Mouse (Mus musculus) CH12.LX (cell line): ENCODE results near the gene Slc38a3. TPM values are rescaled to one million over a fixed set of nuclear protein-coding genes. Genes with fewer than 3 reads are reported as not detected.

Source experiments
- DNase-seq: peaks from one replicate; pipeline ENCODE4 v3.0.0-alpha.2; 2013; ENCODE audit errors: extremely low read depth
- H3K27ac ChIP-seq: 2 replicates; pipeline ENCODE4 v1.5.1; 2012; ENCODE audit warnings: low read depth, mild to moderate bottlenecking, control low read depth, moderate library complexity; ENCODE audit not compliant: insufficient read depth
- H3K27me3 ChIP-seq: replicated peaks from 2 replicates; pipeline ENCODE3; 2012; ENCODE audit warnings: inconsistent platforms
- H3K36me3 ChIP-seq, 2 experiments: replicated peaks in 1 of 2; 2 replicates each; pipeline versions ENCODE3 to v1.6.1; 2012; ENCODE audit warnings: inconsistent platforms in 1 of 2, low read length in 1 of 2, mild to moderate bottlenecking in 1 of 2, mixed read lengths in 1 of 2, moderate library complexity in 1 of 2; ENCODE audit not compliant: control insufficient read depth in 1 of 2, insufficient read depth in 1 of 2
- H3K4me1 ChIP-seq, 2 experiments: 2 replicates each; pipeline ENCODE4 v1.6.1; 2012; ENCODE audit warnings: inconsistent platforms in 1 of 2, moderate library complexity in 1 of 2; ENCODE audit not compliant: insufficient read depth in 2 of 2, control insufficient read depth in 1 of 2
- H3K4me2 ChIP-seq: 2 replicates; pipeline ENCODE4 v1.6.1; 2012; ENCODE audit warnings: low read depth, mild to moderate bottlenecking, control low read depth; ENCODE audit not compliant: poor library complexity, insufficient read depth, severe bottlenecking
- H3K4me3 ChIP-seq, 3 experiments: fragments of 150-350 bp in 1 of 3; sonication (generic) in 1 of 3; replicated peaks in 1 of 3; 2 replicates each; pipeline versions ENCODE3 to v1.5.1; 2011 to 2012; ENCODE audit warnings: low read depth in 2 of 3, low read length in 2 of 3, mild to moderate bottlenecking in 2 of 3, moderate library complexity in 2 of 3, control low read depth in 1 of 3, improper control_type of control experiment in 1 of 3, inconsistent platforms in 1 of 3, mixed read lengths in 1 of 3; ENCODE audit not compliant: poor library complexity in 1 of 3
- H3K79me2 ChIP-seq: replicated peaks from 2 replicates; pipeline ENCODE4 v1.6.1; 2012; ENCODE audit warnings: mild to moderate bottlenecking, moderate library complexity; ENCODE audit not compliant: control insufficient read depth, poor library complexity, insufficient read depth, severe bottlenecking; ENCODE audit errors: extremely low read depth
- H3K9ac ChIP-seq: 2 replicates; pipeline ENCODE4 v1.6.1; 2012; ENCODE audit warnings: low read depth, mild to moderate bottlenecking, control low read depth, moderate library complexity; ENCODE audit not compliant: insufficient read depth
- H3K9me3 ChIP-seq: replicated peaks from 2 replicates; pipeline ENCODE3; 2012; ENCODE audit warnings: low read length, inconsistent platforms, mixed read lengths
- BHLHE40 ChIP-seq: IDR thresholded peaks from 2 replicates; pipeline ENCODE4 v1.6.1; 2011; ENCODE audit warnings: mild to moderate bottlenecking, low read depth, low read length, improper control_type of control experiment
- CHD1 ChIP-seq: IDR thresholded peaks from 2 replicates; pipeline ENCODE4 v1.6.1; 2012; ENCODE audit warnings: low read depth, low read length, improper control_type of control experiment, inconsistent platforms
- CHD2 ChIP-seq: IDR thresholded peaks from 2 replicates; pipeline ENCODE4 v1.6.1; 2011; ENCODE audit warnings: low read length, improper control_type of control experiment
- CTCF ChIP-seq, 2 experiments: IDR thresholded peaks in 1 of 2; conservative IDR thresholded peaks in 1 of 2; 2 replicates each; pipeline ENCODE4 v1.5.1; 2011 to 2012; ENCODE audit warnings: low read depth in 2 of 2, low read length in 2 of 2, improper control_type of control experiment in 1 of 2, inconsistent platforms in 1 of 2, mild to moderate bottlenecking in 1 of 2, moderate library complexity in 1 of 2
- E2F4 ChIP-seq: IDR thresholded peaks from 2 replicates; pipeline ENCODE4 v1.6.1; 2011; ENCODE audit warnings: low read depth, low read length, improper control_type of control experiment; ENCODE audit not compliant: insufficient replicate concordance
- ELF1 ChIP-seq: IDR thresholded peaks from 2 replicates; pipeline ENCODE4 v1.6.1; 2014; ENCODE audit warnings: low read depth, mild to moderate bottlenecking, inconsistent platforms, low read length, improper control_type of control experiment
- EP300 ChIP-seq: IDR thresholded peaks from 2 replicates; pipeline ENCODE4 v1.6.1; 2011; ENCODE audit warnings: low read length, improper control_type of control experiment
- ETS1 ChIP-seq: conservative IDR thresholded peaks from 2 replicates; pipeline ENCODE4 v1.6.1; 2012; ENCODE audit warnings: low read depth, mild to moderate bottlenecking, inconsistent platforms, low read length, improper control_type of control experiment, moderate library complexity
- JUND ChIP-seq: conservative IDR thresholded peaks from 2 replicates; pipeline ENCODE4 v1.6.1; 2011; ENCODE audit warnings: low read depth, low read length, improper control_type of control experiment
- KAT2A ChIP-seq: IDR thresholded peaks from 2 replicates; pipeline ENCODE4 v1.6.1; 2012; ENCODE audit warnings: low read length, improper control_type of control experiment, inconsistent platforms; ENCODE audit not compliant: insufficient replicate concordance
- MAFK ChIP-seq: IDR thresholded peaks from 2 replicates; pipeline ENCODE4 v1.6.1; 2011; ENCODE audit warnings: low read length, improper control_type of control experiment; ENCODE audit not compliant: insufficient replicate concordance
- MAX ChIP-seq: IDR thresholded peaks from 2 replicates; pipeline ENCODE4 v1.6.1; 2011; ENCODE audit warnings: low read length, improper control_type of control experiment
- MEF2A ChIP-seq: IDR thresholded peaks from 2 replicates; pipeline ENCODE4 v1.6.1; 2014; ENCODE audit warnings: low read depth, mild to moderate bottlenecking, inconsistent platforms, low read length, improper control_type of control experiment, borderline replicate concordance
- MYC ChIP-seq: IDR thresholded peaks from 2 replicates; pipeline ENCODE4 v1.6.1; 2011; ENCODE audit warnings: low read depth, mild to moderate bottlenecking, improper control_type of control experiment, low read length
- POLR2A ChIP-seq: IDR thresholded peaks from 2 replicates; pipeline ENCODE4 v1.6.1; 2011; ENCODE audit warnings: low read depth, mild to moderate bottlenecking, improper control_type of control experiment, low read length
- POLR2AphosphoS2 ChIP-seq: IDR thresholded peaks from 2 replicates; pipeline ENCODE4 v1.6.1; 2011; ENCODE audit warnings: low read depth, low read length, improper control_type of control experiment
- SIN3A ChIP-seq: IDR thresholded peaks from 2 replicates; pipeline ENCODE4 v1.6.1; 2012; ENCODE audit warnings: low read length, improper control_type of control experiment, inconsistent platforms
- SMC3 ChIP-seq: IDR thresholded peaks from 2 replicates; pipeline ENCODE4 v1.6.1; 2011; ENCODE audit warnings: low read depth, low read length, improper control_type of control experiment
- TBP ChIP-seq: conservative IDR thresholded peaks from 2 replicates; pipeline ENCODE4 v1.6.1; 2011; ENCODE audit warnings: low read depth, low read length, improper control_type of control experiment
- TCF12 ChIP-seq: IDR thresholded peaks from 2 replicates; pipeline ENCODE4 v1.6.1; 2014; ENCODE audit warnings: low read depth, mild to moderate bottlenecking, inconsistent platforms, low read length, improper control_type of control experiment
- ZMIZ1 ChIP-seq: IDR thresholded peaks from 2 replicates; pipeline ENCODE4 v1.6.1; 2012; ENCODE audit warnings: low read depth, mild to moderate bottlenecking, inconsistent platforms, low read length, improper control_type of control experiment
- dilution Hi-C: fragments of 300-500 bp; cut with MboI; formaldehyde crosslinking; loops from 2 replicates; pipeline ENCODE4 v1.14.3; 2020; ENCODE audit warnings: low sequenced_read_pairs; ENCODE audit not compliant: extremely low pct_unique_long_range_greater_than_20kb, extremely low pct_ligation_motif_present
- in situ Hi-C: fragments of 300-500 bp; cut with MboI; formaldehyde crosslinking; loops from 3 replicates; pipeline ENCODE4 v1.14.3; 2019; ENCODE audit warnings: low sequenced_read_pairs, low pct_ligation_motif_present, low pct_unique_long_range_greater_than_20kb, mixed read lengths
- polyA plus RNA-seq: library from polyadenylated mRNA; unstranded; fragments of >175 nt; gene quantifications from 2 replicates; pipeline ENCODE4 v1.2.1, GENCODE M21; 2012; ENCODE audit warnings: low read depth; ENCODE audit not compliant: insufficient read length
- total RNA-seq, 2 experiments: library from RNA; depleted of rRNA; stranded (reverse); fragments of 300-350 nt in 1 of 2; fragments of >200 nt in 1 of 2; gene quantifications; 2 replicates each; pipeline ENCODE4 v1.2.3; 2012 to 2014

Gene Slc38a3
- total RNA-seq (2012; rRNA removed): 0.04 TPM in 1 of 2 replicates, not detected in the other
- total RNA-seq (2014; rRNA removed): not detected in 2 replicates
- polyA plus RNA-seq: not detected in 2 replicates

DNA sequence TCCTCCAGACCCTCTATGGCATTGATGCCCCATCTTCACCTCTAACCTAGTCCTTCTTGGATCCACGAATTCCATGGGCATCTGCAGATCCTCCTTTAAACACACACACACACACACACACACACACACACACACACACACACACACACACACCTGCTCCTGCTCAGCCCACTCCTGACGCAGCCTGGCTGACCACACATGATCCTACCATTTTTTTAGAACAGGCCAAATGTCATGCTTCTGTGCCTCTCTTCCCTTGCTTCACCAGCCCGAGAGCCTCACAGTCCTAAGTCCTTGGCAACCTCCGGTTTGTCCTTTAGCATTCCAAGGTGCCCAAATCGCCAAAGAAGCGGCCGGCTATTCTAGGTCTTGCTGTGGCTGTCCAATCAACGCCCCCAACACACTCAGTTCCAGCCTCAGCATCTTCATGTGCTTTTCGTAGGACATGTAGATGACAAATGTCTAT is at the start of gene Slc38a3:
Gene Slc38a3 (minus strand): TSS at position 51 of the 466 bp plus-strand sequence.
- H3K36me3 ChIP-seq: no peaks in the 10 kb centered on the region
- dilution Hi-C loops: no loop called here
- TF ChIP-seq KAT2A (no peak), MEF2A (no peak), BHLHE40 (no peak), MAFK (no peak), EP300 (no peak), MYC (no peak), POLR2AphosphoS2 (no peak), SMC3 (no peak), CTCF (conservative IDR thresholded peaks at IDR 0.05 in 1 of 2, IDR thresholded peaks at IDR 0.05 in 1 of 2; ENCODE audit: low read depth in 2 of 2, low read length in 2 of 2) (no peak), POLR2A (no peak), JUND (no peak)
- H3K27ac ChIP-seq: no peak within 1 kb of the TSS
- H3K4me3 ChIP-seq: no peak within 1 kb of the TSS
- peaks cover 0 to 5% of the 10 kb centered on the region in 2 experiments; a peak in 2 of 4 replicates for H3K4me1 ChIP-seq
- DNase-seq: no peak
- H3K79me2 ChIP-seq: no peaks in the 10 kb centered on the region
- peaks cover 90% of the 10 kb centered on the region for H3K27me3 ChIP-seq
- H3K9ac ChIP-seq: no peak within 1 kb of the TSS
- in situ Hi-C loops: no loop called here
- no peak within 1 kb of the TSS for H3K4me2 ChIP-seq
- H3K9me3 ChIP-seq: no peaks in the 10 kb centered on the region

- TF ChIP-seq TBP (no peak), MAFK (no peak), CHD2 (no peak), MEF2A (no peak), MYC (no peak), ETS1 (no peak), ELF1 (no peak), ZMIZ1 (no peak), POLR2A (no peak), E2F4 (no peak), CHD1 (no peak), TCF12 (no peak), SIN3A (no peak), MAX (no peak)
- DNase-seq: no peak
- Histone ChIP-seq H3K4me2 (no peak overlapping the region), H3K9me3 (no peaks in the 10 kb centered on the region), H3K27ac (no peak overlapping the region), H3K4me3 (no peak overlapping the region), H3K36me3 (no peaks in the 10 kb centered on the region), H3K4me1 (peaks cover 0 to 9% of the 10 kb centered on the region in 2 experiments; a peak in 3 of 4 replicates), H3K9ac (no peak overlapping the region), H3K27me3 (peaks cover 89% of the 10 kb centered on the region), H3K79me2 (no peaks in the 10 kb centered on the region)
- dilution Hi-C loops (no loop called here), in situ Hi-C loops (no loop called here)
Measured at GRCm38 (mm10) chr9:107716951-107717350, 47.6 kb upstream of the Slc38a3 start.
